Mouse (Mus musculus) erythroblast, embryonic 14.5 days (primary cell): ENCODE measurements around the gene Ryr2. TPM values are rescaled to one million over a fixed set of nuclear protein-coding genes. Genes with fewer than 3 reads are reported as not detected.

ENCODE experiments used
- H3K27me3 ChIP-seq: 2 replicates; pipeline ENCODE4 v1.6.1; 2012; ENCODE audit warnings: inconsistent platforms; ENCODE audit not compliant: control insufficient read depth
- H3K36me3 ChIP-seq: 2 replicates; pipeline ENCODE4 v1.6.1; 2012; ENCODE audit warnings: mild to moderate bottlenecking, inconsistent platforms; ENCODE audit not compliant: control insufficient read depth
- H3K4me1 ChIP-seq: 2 replicates; pipeline ENCODE4 v1.6.1; 2012; ENCODE audit warnings: inconsistent platforms; ENCODE audit not compliant: control insufficient read depth
- H3K4me3 ChIP-seq: replicated peaks from 2 replicates; pipeline ENCODE3; 2012; ENCODE audit warnings: moderate library complexity, mild to moderate bottlenecking, inconsistent platforms
- H3K9me3 ChIP-seq: 2 replicates; pipeline ENCODE4 v1.6.1; 2012; ENCODE audit warnings: low read length, inconsistent platforms, mixed read lengths; ENCODE audit not compliant: control insufficient read depth
- GATA1 ChIP-seq: IDR thresholded peaks from 2 replicates; pipeline ENCODE4 v1.6.1; 2012; ENCODE audit warnings: low read length, inconsistent platforms, mixed read lengths
- TAL1 ChIP-seq: IDR thresholded peaks from 3 replicates; pipeline ENCODE4 v1.6.1; 2012; ENCODE audit warnings: low read length, inconsistent platforms, mixed read lengths
- polyA plus RNA-seq: library from polyadenylated mRNA; stranded (reverse); fragments of >175 nt; gene quantifications from 2 replicates; pipeline ENCODE4 v1.2.3, GENCODE M21; 2012

Ryr2 gene
- polyA plus RNA-seq, 1 experiment, result not detected

- H3K9me3 ChIP-seq, result no peaks in the 10 kb centered on the region
- H3K27me3 ChIP-seq, result no peaks in the 10 kb centered on the region
- TF ChIP-seq GATA1, result no peak
- H3K36me3 ChIP-seq, result no peaks in the 10 kb centered on the region
- no peak overlapping the region for H3K4me3 ChIP-seq
- no peaks in the 10 kb centered on the region for H3K4me1 ChIP-seq
Observed at GRCm38 (mm10) chr13:11933334-11933733, 173.4 kb downstream of the Ryr2 start.

GRCm38 (mm10) chr13:11928709-11929108 lies 178.0 kb downstream of the Ryr2 start:
- Histone ChIP-seq H3K36me3 (no peaks in the 10 kb centered on the region), H3K4me3 (no peak overlapping the region), H3K9me3 (no peaks in the 10 kb centered on the region), H3K27me3 (no peaks in the 10 kb centered on the region), H3K4me1 (no peaks in the 10 kb centered on the region)
- no peak for TF ChIP-seq GATA1
- no peak for TF ChIP-seq TAL1

GRCm38 (mm10) chr13:11927727-11928126 lies 179.0 kb downstream of the Ryr2 start:
- no peaks in the 10 kb centered on the region for H3K4me1 ChIP-seq
- no peak overlapping the region for H3K4me3 ChIP-seq
- no peaks in the 10 kb centered on the region for H3K27me3 ChIP-seq
- no peaks in the 10 kb centered on the region for H3K9me3 ChIP-seq
- TF ChIP-seq GATA1 (no peak), TAL1 (no peak)
- no peaks in the 10 kb centered on the region for H3K36me3 ChIP-seq

GRCm38 (mm10) chr13:11926720-11927500 lies 179.8 kb downstream of the Ryr2 start:
- TF ChIP-seq TAL1 (no peak), GATA1 (no peak)
- no peaks in the 10 kb centered on the region for H3K27me3 ChIP-seq
- H3K4me1 ChIP-seq, result no peaks in the 10 kb centered on the region
- no peaks in the 10 kb centered on the region for H3K9me3 ChIP-seq
- H3K36me3 ChIP-seq, result no peaks in the 10 kb centered on the region
- no peak overlapping the region for H3K4me3 ChIP-seq

GRCm38 (mm10) chr13:11926215-11926614 lies 180.5 kb downstream of the Ryr2 start:
- no peak overlapping the region for H3K4me3 ChIP-seq
- no peaks in the 10 kb centered on the region for H3K27me3 ChIP-seq
- TF ChIP-seq GATA1 (no peak), TAL1 (no peak)
- H3K9me3 ChIP-seq, result no peaks in the 10 kb centered on the region
- H3K4me1 ChIP-seq, result no peaks in the 10 kb centered on the region
- H3K36me3 ChIP-seq, result no peaks in the 10 kb centered on the region

GRCm38 (mm10) chr13:11924732-11925131 lies 182.0 kb downstream of the Ryr2 start:
- Histone ChIP-seq H3K9me3 (no peaks in the 10 kb centered on the region), H3K4me1 (no peaks in the 10 kb centered on the region), H3K27me3 (no peaks in the 10 kb centered on the region), H3K36me3 (no peaks in the 10 kb centered on the region), H3K4me3 (no peak overlapping the region)
- TF ChIP-seq GATA1 (no peak), TAL1 (no peak)

GRCm38 (mm10) chr13:11920495-11920894 lies 186.2 kb downstream of the Ryr2 start:
- H3K9me3 ChIP-seq, result no peaks in the 10 kb centered on the region
- TF ChIP-seq TAL1, result no peak
- H3K4me3 ChIP-seq, result no peak overlapping the region
- H3K36me3 ChIP-seq, result no peaks in the 10 kb centered on the region
- H3K27me3 ChIP-seq, result no peaks in the 10 kb centered on the region
- no peaks in the 10 kb centered on the region for H3K4me1 ChIP-seq

GRCm38 (mm10) chr13:11919448-11919847 lies 187.3 kb downstream of the Ryr2 start:
- no peaks in the 10 kb centered on the region for H3K9me3 ChIP-seq
- TF ChIP-seq TAL1 (no peak), GATA1 (no peak)
- H3K4me3 ChIP-seq, result no peak overlapping the region

GRCm38 (mm10) chr13:11915619-11916018 lies 191.1 kb downstream of the Ryr2 start:
- TF ChIP-seq GATA1 (no peak), TAL1 (no peak)
- no peaks in the 10 kb centered on the region for H3K9me3 ChIP-seq

More at GRCm38 (mm10) chr13:11919448-11919847, 187.3 kb downstream of the Ryr2 start:
- no peaks in the 10 kb centered on the region for H3K4me1 ChIP-seq
- no peaks in the 10 kb centered on the region for H3K36me3 ChIP-seq
- H3K27me3 ChIP-seq, result no peaks in the 10 kb centered on the region

GRCm38 (mm10) chr13:11914682-11915081 lies 192.1 kb downstream of the Ryr2 start:
- no peaks in the 10 kb centered on the region for H3K36me3 ChIP-seq
- H3K9me3 ChIP-seq, result no peaks in the 10 kb centered on the region
- TF ChIP-seq TAL1 (no peak), GATA1 (no peak)
- H3K4me1 ChIP-seq, result no peaks in the 10 kb centered on the region
- no peak overlapping the region for H3K4me3 ChIP-seq
- H3K27me3 ChIP-seq, result no peaks in the 10 kb centered on the region

More at GRCm38 (mm10) chr13:11915619-11916018, 191.1 kb downstream of the Ryr2 start:
- Histone ChIP-seq H3K4me1 (no peaks in the 10 kb centered on the region), H3K27me3 (no peaks in the 10 kb centered on the region), H3K36me3 (no peaks in the 10 kb centered on the region), H3K4me3 (no peak overlapping the region)
